Mouse (Mus musculus) gonadal fat pad, adult 2 months (tissue): ENCODE measurements at regions not wholly inside any gene's neighbourhood (a gene's known extent, or its start where the extent isn't known, plus 50 kb on each side); places are given as distances from the start of the nearest gene placed in this dataset.

Experiments used
- DNase-seq: peaks from one replicate; pipeline ENCODE4 v3.0.0-alpha.2; 2012; ENCODE audit warnings: low read depth

GRCm38 (mm10) chr6:49990522-49990858 lies 119.6 kb upstream of the Mpp6 start:
- DNase-seq, result no peak

- DNase-seq, result no peak
Measured at GRCm38 (mm10) chr6:49999365-49999764, 110.7 kb upstream of the Mpp6 start.

GRCm38 (mm10) chr6:50008074-50008473 lies 102.0 kb upstream of the Mpp6 start:
- DNase-seq, result no peak

- DNase-seq, result no peak
Measured at GRCm38 (mm10) chr6:50008869-50009268, 101.2 kb upstream of the Mpp6 start.

GRCm38 (mm10) chr6:50009339-50009738 lies 100.7 kb upstream of the Mpp6 start:
- no peak for DNase-seq

- DNase-seq, result no peak
Measured at GRCm38 (mm10) chr6:50009856-50010255, 100.2 kb upstream of the Mpp6 start.

- no peak for DNase-seq
Measured at GRCm38 (mm10) chr6:50011071-50011470, 99.0 kb upstream of the Mpp6 start.

- DNase-seq, result no peak
Measured at GRCm38 (mm10) chr6:50011746-50012453, 98.1 kb upstream of the Mpp6 start.

GRCm38 (mm10) chr6:50013067-50013466 lies 97.0 kb upstream of the Mpp6 start:
- DNase-seq, result no peak

GRCm38 (mm10) chr6:50013842-50014241 lies 96.2 kb upstream of the Mpp6 start:
- no peak for DNase-seq

GRCm38 (mm10) chr6:50027981-50028380 lies 82.1 kb upstream of the Mpp6 start:
- no peak for DNase-seq

- DNase-seq, result no peak
Measured at GRCm38 (mm10) chr6:50029895-50030515, 80.0 kb upstream of the Mpp6 start.

- no peak for DNase-seq
Measured at GRCm38 (mm10) chr6:50031356-50031755, 78.7 kb upstream of the Mpp6 start.

- DNase-seq, result no peak
Measured at GRCm38 (mm10) chr6:50032894-50033595, 77.0 kb upstream of the Mpp6 start.

- DNase-seq, result no peak
Measured at GRCm38 (mm10) chr6:50037614-50038013, 72.4 kb upstream of the Mpp6 start.

- DNase-seq, result no peak
Measured at GRCm38 (mm10) chr6:50038369-50038768, 71.7 kb upstream of the Mpp6 start.

GRCm38 (mm10) chr6:50041044-50041443 lies 69.0 kb upstream of the Mpp6 start:
- DNase-seq, result peak; percentile 23

GRCm38 (mm10) chr6:50042127-50042526 lies 67.9 kb upstream of the Mpp6 start:
- no peak for DNase-seq

- no peak for DNase-seq
Measured at GRCm38 (mm10) chr6:50044165-50044564, 65.9 kb upstream of the Mpp6 start.

GRCm38 (mm10) chr6:50046721-50047120 lies 63.3 kb upstream of the Mpp6 start:
- no peak for DNase-seq

- no peak for DNase-seq
Measured at GRCm38 (mm10) chr6:50052416-50052815, 57.6 kb upstream of the Mpp6 start.

- no peak for DNase-seq
Measured at GRCm38 (mm10) chr6:50053086-50053485, 57.0 kb upstream of the Mpp6 start.

- DNase-seq, result no peak
Measured at GRCm38 (mm10) chr6:50054233-50054632, 55.8 kb upstream of the Mpp6 start.
